Mouse (Mus musculus) kidney, adult 2 months (tissue): Measurements from ENCODE around the gene Sema7a.

Experiments
- CTCF ChIP-seq: fragments of 200-500 bp; conservative IDR thresholded peaks from 2 replicates; pipeline ENCODE4 v1.5.1; 2011; ENCODE audit warnings: low read depth, mild to moderate bottlenecking, control low read depth, low read length, moderate library complexity, mixed read lengths; ENCODE audit not compliant: insufficient read depth, insufficient read length
- POLR2A ChIP-seq: fragments of 200-500 bp; IDR thresholded peaks from one replicate; pipeline ENCODE4 v1.6.1; 2011; ENCODE audit warnings: low read depth, low read length, control low read depth

DNA sequence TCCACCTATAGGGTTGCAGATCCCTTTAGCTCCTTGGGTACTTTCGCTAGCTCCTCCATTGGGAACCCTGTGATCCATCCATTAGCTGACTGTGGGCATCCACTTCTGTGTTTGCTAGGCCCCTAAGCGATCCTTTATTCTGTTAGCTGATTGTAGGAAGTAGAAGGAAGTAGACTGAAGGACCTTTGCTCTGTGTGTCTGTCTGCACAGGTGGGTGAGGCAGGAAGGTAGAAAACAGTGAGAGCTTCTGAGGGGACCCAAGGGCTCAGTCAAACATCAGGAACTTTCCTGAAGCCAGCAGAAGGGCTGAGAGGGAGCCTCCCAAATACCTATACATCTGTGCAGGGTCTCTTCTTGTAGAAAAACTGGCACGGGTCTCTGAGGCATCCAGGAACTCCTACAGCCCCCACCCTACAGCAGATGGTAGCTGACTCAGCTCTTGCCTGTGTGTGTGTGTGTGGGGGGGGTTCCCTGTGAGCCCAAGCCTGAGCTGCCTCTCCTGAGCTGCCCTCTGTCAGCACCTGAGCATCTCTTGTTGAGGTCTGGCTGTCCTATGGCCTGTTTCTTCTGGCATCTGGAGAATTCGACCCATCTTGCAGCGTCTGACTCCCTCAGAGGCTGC, 35.4 kb downstream of the Sema7a start:
- no peak for TF ChIP-seq POLR2A
- no peak for TF ChIP-seq CTCF
